Mouse (Mus musculus) thymus, postnatal 14 days (tissue): Measurements from ENCODE around the gene Rtcb.

Source experiments
- DNase-seq: peaks from one replicate; pipeline ENCODE4 v3.0.0; 2021

The Rtcb gene

DNA sequence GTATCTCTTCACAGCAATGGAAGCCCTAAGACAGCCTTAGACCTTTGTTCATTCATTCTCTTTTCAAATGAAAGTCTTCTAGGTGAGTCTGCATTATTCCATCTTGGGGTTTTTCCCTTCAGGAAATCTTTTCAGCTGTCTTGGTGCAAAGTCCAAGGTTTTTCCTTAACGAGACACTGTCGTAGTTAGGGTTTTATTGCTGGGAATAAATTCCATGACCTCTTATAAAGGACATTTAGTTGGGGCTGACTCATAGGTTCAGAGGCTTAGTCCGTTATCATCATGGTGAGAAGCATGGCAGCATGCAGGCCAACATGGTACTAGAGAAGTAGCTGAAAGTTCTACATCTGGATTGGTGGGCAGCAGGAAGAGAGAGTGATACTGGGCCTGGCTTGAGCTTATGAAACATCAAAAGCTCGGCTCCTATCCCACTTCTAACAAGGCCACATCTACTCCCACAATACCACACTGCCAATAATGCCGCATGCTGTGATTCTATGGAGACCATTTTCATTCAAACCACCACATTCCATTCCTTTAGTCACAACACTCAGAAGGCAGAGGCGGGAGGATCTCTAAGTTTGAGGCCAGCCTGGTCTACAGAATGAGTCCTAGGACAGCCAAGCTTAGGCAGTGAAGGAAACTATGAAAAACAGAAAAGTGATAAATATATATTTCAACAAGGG, 21.2 kb downstream of the Rtcb start:
- no peak for DNase-seq

DNA sequence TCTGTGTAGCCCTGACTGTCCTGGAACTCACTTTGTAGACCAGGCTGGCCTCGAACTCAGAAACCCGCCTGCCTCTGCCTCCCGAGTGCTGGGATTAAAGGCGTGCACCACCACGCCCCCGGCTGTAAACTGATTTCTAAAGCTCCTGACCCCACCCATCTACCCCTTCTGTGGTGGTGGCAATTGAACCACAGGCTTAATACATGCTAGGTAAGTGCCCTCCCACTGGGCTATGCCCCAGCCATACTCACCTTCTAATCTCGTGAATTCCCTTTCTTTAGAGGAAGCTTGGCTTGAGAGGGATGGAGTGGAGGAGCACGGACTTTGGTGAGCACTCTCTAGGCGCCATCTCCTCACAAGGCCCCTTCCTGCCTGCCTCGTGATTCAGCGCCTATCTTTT, 27.7 kb downstream of the Rtcb start:
- no peak for DNase-seq

DNA sequence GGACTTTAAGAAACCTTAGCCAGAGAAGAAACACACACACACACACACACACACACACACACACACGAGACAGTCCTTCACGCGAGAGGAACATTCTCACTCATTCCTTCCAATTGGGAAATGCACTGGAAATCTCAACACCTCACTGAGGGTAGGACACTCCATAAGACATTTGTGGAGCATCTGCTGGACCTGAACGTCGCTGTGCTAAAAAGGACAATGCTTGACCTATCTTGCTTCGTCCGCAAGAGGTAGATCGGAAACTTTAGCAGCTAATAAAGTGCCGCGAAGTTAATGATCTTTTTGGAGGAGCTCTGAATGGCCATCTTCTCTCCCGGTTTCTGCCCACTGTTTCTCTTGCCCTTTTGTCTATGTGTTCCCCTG, 28.4 kb downstream of the Rtcb start:
- DNase-seq = no peak

DNA sequence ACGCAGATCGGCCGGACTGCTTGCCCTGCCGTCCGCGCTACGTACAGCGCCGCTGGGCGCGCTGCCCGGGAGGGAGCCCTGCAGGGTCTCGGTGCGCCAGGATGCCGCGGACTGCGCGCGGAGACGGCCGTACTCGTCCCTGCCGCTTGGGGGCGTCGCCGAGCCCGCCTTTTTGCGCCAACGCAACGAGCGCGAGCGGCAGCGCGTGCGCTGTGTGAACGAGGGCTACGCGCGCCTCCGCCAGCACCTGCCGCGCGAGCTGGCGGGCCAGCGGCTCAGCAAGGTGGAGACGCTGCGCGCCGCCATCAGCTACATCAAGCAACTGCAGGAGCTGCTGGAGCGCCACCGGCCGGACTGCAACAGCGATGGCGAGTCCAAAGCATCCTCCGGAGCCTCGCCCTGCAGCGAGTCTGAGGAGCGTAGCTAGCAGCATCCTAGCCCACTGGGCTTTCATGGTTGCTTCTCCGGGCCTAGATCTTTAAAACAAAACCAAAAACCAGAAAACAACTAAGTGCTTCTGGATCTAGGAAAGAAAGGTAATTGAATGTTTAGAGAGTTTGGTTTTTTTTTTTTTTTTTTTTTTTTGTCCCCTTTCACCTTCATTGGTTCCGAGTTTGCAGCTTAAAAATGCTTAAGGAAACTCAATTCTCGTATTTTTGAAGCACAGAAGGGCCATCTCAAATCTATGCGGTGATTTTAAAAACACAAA, 29.0 kb downstream of the Rtcb start:
- peak; percentile 83 for DNase-seq

DNA sequence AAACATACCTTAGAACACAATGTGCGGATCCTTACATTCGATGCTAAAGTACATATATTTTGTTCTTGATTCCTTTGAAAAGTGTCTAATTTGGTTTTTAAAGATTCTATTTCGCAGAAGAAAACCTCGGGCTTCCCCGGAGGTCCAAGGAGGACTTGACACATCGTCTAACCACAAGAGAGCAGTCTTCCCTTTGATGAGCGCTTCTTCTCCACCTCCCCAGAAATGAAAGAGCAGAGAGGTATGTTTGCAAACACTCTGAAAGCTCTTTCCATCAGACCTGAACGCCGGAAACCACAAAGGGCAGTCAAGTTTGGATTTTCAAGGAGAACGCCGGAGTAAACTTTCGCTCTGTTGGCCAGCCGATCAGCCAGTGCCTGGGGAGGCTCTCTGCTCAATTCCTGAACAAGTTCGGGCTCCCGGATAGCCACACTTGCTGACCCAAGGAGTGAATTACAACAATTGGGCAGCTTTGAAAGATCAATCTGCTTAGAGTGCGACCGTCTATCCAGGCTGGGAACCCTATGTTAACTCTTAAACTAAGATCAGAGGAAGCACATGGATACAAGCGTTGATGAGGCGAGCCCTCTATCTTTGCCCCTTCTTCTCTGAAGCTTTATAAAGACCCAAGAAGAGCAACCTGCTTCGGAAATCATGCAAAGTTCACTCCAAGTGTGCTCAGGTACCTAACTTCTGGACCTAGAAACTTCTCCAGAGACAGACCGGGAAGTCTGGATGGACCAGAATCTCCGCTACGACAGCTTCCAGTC, 29.8 kb downstream of the Rtcb start, which contains the start of gene Ascl4:
Gene Ascl4 (plus strand): TSS at position 6 of the 770 bp plus-strand sequence.
- peak; percentile 21 for DNase-seq

DNA sequence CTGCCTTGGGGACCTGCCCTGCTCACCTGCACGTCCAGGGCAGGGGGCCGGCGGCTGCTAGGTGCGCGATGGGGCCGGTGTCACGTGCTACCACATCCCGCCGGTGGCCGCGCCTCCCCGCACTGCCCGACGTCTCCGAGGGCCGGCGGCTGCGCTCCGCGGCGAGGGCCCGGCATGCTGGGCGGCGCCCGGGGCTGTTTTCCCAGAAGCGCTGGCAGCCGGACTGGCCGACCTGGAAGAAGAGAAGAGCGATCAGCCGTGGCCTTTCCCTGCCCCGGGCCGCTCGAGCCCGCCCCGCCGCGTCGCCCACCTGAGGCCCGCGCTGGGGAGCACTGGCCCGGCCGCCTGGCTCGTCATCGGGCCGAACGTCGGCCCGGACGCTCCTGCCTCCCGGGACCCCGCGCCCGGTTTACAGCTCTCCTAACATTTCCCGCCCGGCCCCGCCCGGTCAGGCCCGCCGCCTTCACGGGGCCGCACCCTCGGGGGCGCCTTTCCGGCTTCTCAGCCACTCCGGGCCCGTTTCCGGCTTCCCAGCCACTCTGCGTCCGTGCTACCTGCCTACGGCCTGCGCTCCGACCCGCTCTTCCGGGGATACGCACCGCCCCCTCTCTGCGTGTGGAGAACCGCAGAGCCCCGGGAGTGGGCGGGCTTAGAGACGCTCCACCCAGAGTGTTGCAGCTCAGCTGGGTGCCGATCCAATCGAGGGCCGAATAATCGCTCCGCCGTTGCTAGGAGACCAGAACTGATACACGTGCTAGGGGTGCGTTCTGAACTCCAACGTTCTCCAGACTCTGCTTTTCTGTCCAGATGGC, 40.9 kb downstream of the Rtcb start, which contains the start of gene Prdm4:
Gene Prdm4 (minus strand): TSS at position 645 of the 812 bp plus-strand sequence.
- peak; percentile 98 for DNase-seq
